18 mouse cellular contexts compared by ENCODE assay signal in genomic region chr17:5168046-5168445, GRCm38 (mm10).
A peak's percentile ranks its signal among the peaks of the same experiment; 100 is the strongest.
DNase-seq lines count a peak whose midpoint lies in the region; ATAC-seq and TF ChIP-seq lines count a peak whose summit lies in the region.
"Had no signal": no experiment of that assay in that cellular context is flagged by ENCODE, and none has a peak within 500 bp of the region (broad histone marks: within the 10 kb centered on the region; RNA-seq: fewer than 3 reads in every experiment).

No protein-coding gene starts in this region.

- 77% methylated on average over 7 of the region's 7 CpGs for WGBS in intestine, postnatal 0 days
- 85% methylated on average over 7 of the region's 7 CpGs for WGBS in intestine, embryonic 16.5 days
- 45% methylated on average over 7 of the region's 7 CpGs for WGBS in thymus, adult 2 months

- no peak overlapping the region for H3K9ac ChIP-seq in intestine, postnatal 0 days (ENCODE audit: low read depth, low read length)
- H3K9ac ChIP-seq in intestine, embryonic 16.5 days (ENCODE audit: low read depth, low read length) = no peak overlapping the region
- H3K9ac ChIP-seq: limb, embryonic 12.5 days; liver, embryonic 15.5 days; neural tube, embryonic 12.5 days had no signal

- TF ChIP-seq POLR2A in thymus, adult 2 months (IDR thresholded peaks at IDR 0.05; ENCODE audit: control insufficient read depth, extremely low read depth, insufficient read depth, low read length, poor library complexity) = no peak

- no peaks in the 10 kb centered on the region for H3K27me3 ChIP-seq in intestine, postnatal 0 days (replicated peaks; ENCODE audit: control insufficient read depth, insufficient read depth, low read length)
- no peaks in the 10 kb centered on the region for H3K27me3 ChIP-seq in intestine, embryonic 16.5 days (replicated peaks; ENCODE audit: control insufficient read depth, insufficient read depth, low read length)
- H3K27me3 ChIP-seq in thymus, adult 2 months (ENCODE audit: control insufficient read depth, insufficient read depth, low read length) = no peaks in the 10 kb centered on the region
- H3K27me3 ChIP-seq: limb, embryonic 12.5 days; liver, embryonic 15.5 days; megakaryocyte, embryonic 14.5 days; neural tube, embryonic 12.5 days had no signal

- H3K4me2 ChIP-seq in intestine, postnatal 0 days (replicated peaks; ENCODE audit: low read depth) = no peak overlapping the region
- H3K4me2 ChIP-seq in intestine, embryonic 16.5 days (ENCODE audit: low read depth, low read length) = no peak overlapping the region
- H3K4me2 ChIP-seq: limb, embryonic 12.5 days; liver, embryonic 15.5 days; neural tube, embryonic 12.5 days had no signal

- H3K9me3 ChIP-seq in intestine, postnatal 0 days (ENCODE audit: control insufficient read depth) = no peaks in the 10 kb centered on the region
- no peaks in the 10 kb centered on the region for H3K9me3 ChIP-seq in intestine, embryonic 16.5 days (ENCODE audit: control insufficient read depth, low read length)
- H3K9me3 ChIP-seq: G1E; limb, embryonic 12.5 days; liver, embryonic 15.5 days; megakaryocyte, embryonic 14.5 days; neural tube, embryonic 12.5 days had no signal

- no peak overlapping the region for H3K4me3 ChIP-seq in intestine, postnatal 0 days (ENCODE audit: low read depth, low read length)
- no peak overlapping the region for H3K4me3 ChIP-seq in intestine, embryonic 16.5 days (ENCODE audit: low read length)
- no peak overlapping the region for H3K4me3 ChIP-seq in thymus, adult 2 months (ENCODE audit: control insufficient read depth, insufficient read depth, low read length)
- H3K4me3 ChIP-seq: limb, embryonic 12.5 days; liver, embryonic 15.5 days; megakaryocyte, embryonic 14.5 days; neural tube, embryonic 12.5 days had no signal

- H3K27ac ChIP-seq in intestine, postnatal 0 days (ENCODE audit: low read depth, low read length) = no peak overlapping the region
- H3K27ac ChIP-seq in intestine, embryonic 16.5 days (ENCODE audit: low read length) = no peak overlapping the region
- peak overlapping the region; percentile 72 for H3K27ac ChIP-seq in thymus, adult 2 months (ENCODE audit: control insufficient read depth, insufficient read depth, low read length)
- H3K27ac ChIP-seq: limb, embryonic 12.5 days; liver, embryonic 15.5 days; neural tube, embryonic 12.5 days had no signal

- no peak for ATAC-seq in intestine, postnatal 0 days
- ATAC-seq in intestine, embryonic 16.5 days = no peak
- peak; percentile 33 for ATAC-seq in CD4-positive, CD25-positive, alpha-beta regulatory T cell, adult 4 months
- ATAC-seq: forebrain, embryonic 16.5 days had no signal

- H3K4me1 ChIP-seq in intestine, postnatal 0 days (replicated peaks; ENCODE audit: control insufficient read depth, insufficient read depth, low read length) = no peaks in the 10 kb centered on the region
- H3K4me1 ChIP-seq in intestine, embryonic 16.5 days (ENCODE audit: control insufficient read depth, insufficient read depth, low read length) = peaks cover 18% of the 10 kb centered on the region
- H3K4me1 ChIP-seq in thymus, adult 2 months (replicated peaks; ENCODE audit: control insufficient read depth, insufficient read depth, low read length) = peaks cover 30% of the 10 kb centered on the region

- DNase-seq in CD4-positive helper T cell, adult 2 months (ENCODE audit: low read depth, low spot score) = peak; percentile 31
- peak; percentile 42 for DNase-seq in thymus, adult 2 months
- DNase-seq in retina, postnatal 1 day = no peak
- no peak for DNase-seq in right cerebral cortex, postnatal 10 days (ENCODE audit: low spot score in 2 of 2)
- DNase-seq: adrenal gland, postnatal 14 days; cerebellum, adult 11 months; cerebellum, postnatal 10 days; lung, postnatal 10 days; spleen, adult 18-20 months had no signal

- no peaks in the 10 kb centered on the region; the same call in 1 of the 2 replicates for H3K36me3 ChIP-seq in intestine, postnatal 0 days (ENCODE audit: control insufficient read depth, insufficient read depth)
- H3K36me3 ChIP-seq in intestine, embryonic 16.5 days (ENCODE audit: control insufficient read depth, insufficient read depth, low read length) = no peaks in the 10 kb centered on the region
- H3K36me3 ChIP-seq in thymus, adult 2 months (ENCODE audit: control insufficient read depth, insufficient read depth, low read length) = no peaks in the 10 kb centered on the region
- H3K36me3 ChIP-seq: limb, embryonic 12.5 days; liver, embryonic 15.5 days; neural tube, embryonic 12.5 days had no signal

- TF ChIP-seq CTCF in intestine, postnatal 0 days (IDR thresholded peaks at IDR 0.05; ENCODE audit: low read depth) = peak; percentile 27; the same call in 1 of the 2 replicates
- no peak for TF ChIP-seq CTCF in thymus, adult 2 months (IDR thresholded peaks at IDR 0.05; ENCODE audit: borderline replicate concordance, control insufficient read depth, extremely low read depth, insufficient read depth, low read length, poor library complexity)

Comparison
In these comparisons a context has a peak if more than half of its experiments do, and no peak if none do; other contexts are left out.
1. DNase-seq: peak in CD4-positive helper T cell, adult 2 months (single experiment) and thymus, adult 2 months (single experiment); none in retina, postnatal 1 day (single experiment) and right cerebral cortex, postnatal 10 days (0 of 2).